Mouse (Mus musculus) brain, adult 2 months (tissue): ENCODE measurements at regions not wholly inside any gene's neighbourhood (a gene's known extent, or its start where the extent isn't known, plus 50 kb on each side); places are given as distances from the start of the nearest gene placed in this dataset.

ENCODE experiments used
- DNase-seq: peaks from one replicate; pipeline ENCODE4 v3.0.0; 2011; ENCODE audit warnings: low read depth, low spot score

- DNase-seq = peak; percentile 87
Observed at GRCm38 (mm10) chr12:38928786-38929351, 149.7 kb downstream of the Etv1 start.

- no peak for DNase-seq
Observed at GRCm38 (mm10) chr12:38929644-38930043, 150.5 kb downstream of the Etv1 start.

GRCm38 (mm10) chr12:38931769-38932168, 152.6 kb downstream of the Etv1 start:
- DNase-seq = peak; percentile 74

- DNase-seq = no peak
Observed at GRCm38 (mm10) chr12:38959605-38960004, 180.4 kb downstream of the Etv1 start.

GRCm38 (mm10) chr12:38962302-38962701, 183.1 kb downstream of the Etv1 start:
- DNase-seq = no peak

- DNase-seq = no peak
Observed at GRCm38 (mm10) chr12:38970347-38970746, 191.2 kb downstream of the Etv1 start.

GRCm38 (mm10) chr12:38972205-38972604, 193.0 kb downstream of the Etv1 start:
- DNase-seq = no peak

- peak; percentile 89 for DNase-seq
Observed at GRCm38 (mm10) chr12:38975508-38975907, 196.3 kb downstream of the Etv1 start.

GRCm38 (mm10) chr12:38982423-38982822, 203.2 kb downstream of the Etv1 start:
- DNase-seq = peak; percentile 53

- no peak for DNase-seq
Observed at GRCm38 (mm10) chr12:38985909-38986308, 206.7 kb downstream of the Etv1 start.

GRCm38 (mm10) chr12:38986346-38986745, 207.2 kb downstream of the Etv1 start:
- DNase-seq = no peak

GRCm38 (mm10) chr12:38987277-38987676, 208.1 kb downstream of the Etv1 start:
- no peak for DNase-seq

- DNase-seq = no peak
Observed at GRCm38 (mm10) chr12:38987819-38988218, 208.6 kb downstream of the Etv1 start.

GRCm38 (mm10) chr12:39027179-39027578, 248.0 kb downstream of the Etv1 start:
- DNase-seq = no peak

GRCm38 (mm10) chr12:39027948-39028347, 248.8 kb downstream of the Etv1 start:
- DNase-seq = no peak

- DNase-seq = no peak
Observed at GRCm38 (mm10) chr12:39033982-39034381, 254.8 kb downstream of the Etv1 start.

- DNase-seq = peak; percentile 69
Observed at GRCm38 (mm10) chr12:39036466-39037037, 257.4 kb downstream of the Etv1 start.

- peak; percentile 97 for DNase-seq
Observed at GRCm38 (mm10) chr12:39038077-39038476, 258.9 kb downstream of the Etv1 start.

GRCm38 (mm10) chr12:39038656-39039055, 259.5 kb downstream of the Etv1 start:
- peak; percentile 35 for DNase-seq

GRCm38 (mm10) chr12:39047126-39047525, 267.9 kb downstream of the Etv1 start:
- peak; percentile 43 for DNase-seq

GRCm38 (mm10) chr12:39048441-39048840, 269.3 kb downstream of the Etv1 start:
- DNase-seq = peak; percentile 99

GRCm38 (mm10) chr12:39048958-39049357, 269.8 kb downstream of the Etv1 start:
- peak; percentile 76 for DNase-seq

- DNase-seq = no peak
Observed at GRCm38 (mm10) chr12:39070331-39071045, 291.3 kb downstream of the Etv1 start.
